Mouse (Mus musculus): ENCODE measurements around the gene Arhgef19.

Gene Arhgef19

GRCm38 (mm10) chr4:141235537-141236111 is 3.7 kb upstream of the Arhgef19 start:
- DNase-seq (ENCODE audit: extremely low read depth, insufficient read length, low spot score): no peak

- no peak for DNase-seq (ENCODE audit: extremely low read depth, insufficient read length, low spot score)
Measured at GRCm38 (mm10) chr4:141236856-141237255, 2.4 kb upstream of the Arhgef19 start.

DNA sequence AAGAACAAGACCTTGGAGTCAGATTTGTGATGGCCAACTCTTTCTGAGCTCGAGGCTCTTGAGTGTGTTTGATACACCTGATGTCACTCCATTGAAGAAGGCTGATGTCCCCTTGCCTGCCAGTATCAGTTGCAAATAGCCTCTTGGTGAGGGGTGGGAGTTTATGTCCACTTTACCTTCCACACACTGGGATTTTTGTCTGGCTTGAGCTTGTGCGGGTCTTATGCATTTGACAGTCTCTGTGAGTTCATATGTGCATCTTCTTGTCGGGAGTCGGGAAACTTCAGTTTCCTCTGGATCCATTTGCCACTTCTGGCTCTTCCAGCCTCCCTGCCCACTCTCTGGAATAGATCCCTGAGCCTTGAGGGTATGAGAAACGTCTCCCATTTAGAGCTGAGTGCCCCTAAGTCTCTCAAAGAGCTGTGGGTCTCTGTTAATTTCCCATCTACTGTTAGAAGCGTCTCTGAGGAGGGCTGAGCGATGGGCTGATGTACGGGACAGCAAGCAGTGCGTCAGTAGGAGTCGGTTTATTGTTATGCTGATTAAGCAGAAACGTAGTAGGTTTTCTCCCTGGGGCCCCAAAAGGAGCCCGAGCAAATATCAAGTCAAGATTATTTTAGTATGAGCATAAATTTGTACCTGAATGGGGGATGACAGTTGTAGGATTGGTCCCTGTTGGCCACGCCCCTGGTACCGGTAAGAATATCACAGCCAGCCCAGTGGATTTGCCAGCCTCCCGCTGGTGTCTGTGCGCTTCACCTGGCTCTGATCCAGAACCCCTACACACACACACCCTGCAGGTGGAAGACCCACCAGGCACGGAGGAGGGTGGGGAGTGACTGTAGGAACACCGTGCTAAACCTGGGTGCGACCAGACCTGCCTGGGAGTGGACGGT is 559 bp upstream of the Arhgef19 start:
- DNase-seq (ENCODE audit: extremely low read depth, insufficient read length, low spot score): no peak

DNA sequence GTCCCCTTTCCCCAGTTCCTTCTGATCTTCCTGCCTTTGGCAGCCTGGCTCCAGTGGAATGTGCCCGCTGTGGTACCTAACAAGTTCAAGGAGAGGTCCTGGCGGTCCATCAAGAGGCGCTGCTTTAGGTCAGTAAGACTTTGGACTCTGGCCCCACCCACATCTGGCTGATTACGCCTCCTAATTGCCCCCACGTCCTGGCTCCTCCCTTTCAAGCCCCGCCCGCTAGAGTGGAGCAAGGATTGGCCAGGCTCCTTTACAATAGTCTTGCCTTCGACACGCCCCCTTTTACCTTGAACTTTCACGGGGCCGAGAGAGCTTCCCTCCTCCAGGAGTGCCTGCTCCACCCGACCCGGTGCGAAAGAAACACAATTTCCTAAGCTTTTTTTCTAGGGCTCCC is 1.3 kb downstream of the Arhgef19 start:
- DNase-seq (ENCODE audit: extremely low read depth, insufficient read length, low spot score): no peak

DNA sequence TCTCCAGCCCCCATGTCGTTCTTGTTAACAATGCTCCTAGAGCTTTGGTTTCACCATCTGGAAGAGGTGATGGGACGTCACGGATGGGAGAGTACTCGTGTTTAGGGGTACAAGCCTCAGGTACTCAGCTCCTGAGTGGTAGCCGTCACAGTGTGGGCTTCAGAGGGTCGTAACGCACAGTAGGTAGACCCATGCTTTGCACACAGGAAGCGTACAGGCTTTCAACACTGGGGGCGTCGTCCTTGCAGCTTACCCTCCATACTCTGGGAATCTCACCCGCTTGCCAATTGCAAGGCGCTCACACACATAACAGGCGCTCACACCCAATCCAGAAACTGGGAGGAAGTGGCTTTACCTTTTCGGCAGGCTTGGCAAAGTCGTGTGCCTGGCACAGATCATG is 2.6 kb downstream of the Arhgef19 start:
- DNase-seq (ENCODE audit: extremely low read depth, insufficient read length, low spot score): no peak

DNA sequence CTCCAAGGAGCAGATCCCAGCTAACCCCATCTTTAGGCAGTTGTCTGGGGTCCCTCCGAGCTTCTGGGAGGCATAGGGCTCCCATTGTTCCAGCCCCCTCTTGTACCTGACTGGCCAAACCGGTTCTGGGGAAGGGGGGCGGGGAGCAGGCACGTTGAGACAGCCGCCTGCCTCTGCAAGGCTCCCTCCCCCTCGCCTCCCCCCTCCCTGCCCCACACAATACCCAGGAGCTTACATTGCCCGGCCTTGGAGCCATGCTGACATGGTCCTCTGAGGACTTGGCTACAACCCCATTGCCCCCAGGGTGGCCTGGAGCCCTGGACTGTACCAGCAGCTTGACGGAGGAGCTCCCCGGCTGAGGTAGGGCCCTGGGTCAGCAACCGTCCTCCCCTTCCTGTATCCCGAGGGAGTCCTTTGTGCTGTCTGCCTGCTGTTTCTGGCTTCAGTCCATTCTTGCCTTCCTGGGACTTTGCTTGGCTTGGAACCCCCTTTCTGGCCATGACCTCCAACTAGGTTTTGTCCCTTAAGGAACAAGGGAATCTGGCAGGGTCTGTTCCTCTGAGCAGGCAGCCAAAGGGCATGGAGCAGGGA is 3.4 kb downstream of the Arhgef19 start:
- DNase-seq (ENCODE audit: extremely low read depth, insufficient read length, low spot score): peak; percentile 54

GRCm38 (mm10) chr4:141243636-141244035 is 4.3 kb downstream of the Arhgef19 start:
- no peak for DNase-seq (ENCODE audit: extremely low read depth, insufficient read length, low spot score)

GRCm38 (mm10) chr4:141244401-141244800 is 5.1 kb downstream of the Arhgef19 start:
- DNase-seq (ENCODE audit: extremely low read depth, insufficient read length, low spot score): no peak

DNA sequence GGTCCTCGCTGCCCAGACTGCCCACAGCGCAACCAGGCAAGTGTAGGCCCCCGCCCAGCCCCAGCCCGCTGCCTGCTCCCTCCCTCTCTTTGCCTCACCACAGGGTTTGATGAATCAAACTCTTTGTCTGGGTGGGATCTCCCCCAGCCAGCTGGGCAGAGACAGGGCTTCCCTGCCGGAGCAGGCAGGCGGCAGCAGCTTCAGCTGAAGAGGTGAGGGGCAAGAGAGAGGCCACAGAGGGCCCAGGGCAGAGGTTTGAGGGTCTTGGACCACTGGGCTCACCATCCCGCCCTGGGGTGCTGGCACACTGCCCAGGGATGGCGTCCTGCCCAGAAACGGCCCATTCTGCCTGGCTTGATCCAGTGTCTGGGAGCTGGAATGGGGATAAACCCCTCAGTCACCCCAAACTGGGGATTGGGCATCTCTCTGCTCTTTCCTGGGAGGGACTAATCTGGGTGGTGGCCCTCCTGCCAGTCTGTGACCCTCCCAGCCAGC is 5.7 kb downstream of the Arhgef19 start:
- DNase-seq (ENCODE audit: extremely low read depth, insufficient read length, low spot score): peak; percentile 81

DNA sequence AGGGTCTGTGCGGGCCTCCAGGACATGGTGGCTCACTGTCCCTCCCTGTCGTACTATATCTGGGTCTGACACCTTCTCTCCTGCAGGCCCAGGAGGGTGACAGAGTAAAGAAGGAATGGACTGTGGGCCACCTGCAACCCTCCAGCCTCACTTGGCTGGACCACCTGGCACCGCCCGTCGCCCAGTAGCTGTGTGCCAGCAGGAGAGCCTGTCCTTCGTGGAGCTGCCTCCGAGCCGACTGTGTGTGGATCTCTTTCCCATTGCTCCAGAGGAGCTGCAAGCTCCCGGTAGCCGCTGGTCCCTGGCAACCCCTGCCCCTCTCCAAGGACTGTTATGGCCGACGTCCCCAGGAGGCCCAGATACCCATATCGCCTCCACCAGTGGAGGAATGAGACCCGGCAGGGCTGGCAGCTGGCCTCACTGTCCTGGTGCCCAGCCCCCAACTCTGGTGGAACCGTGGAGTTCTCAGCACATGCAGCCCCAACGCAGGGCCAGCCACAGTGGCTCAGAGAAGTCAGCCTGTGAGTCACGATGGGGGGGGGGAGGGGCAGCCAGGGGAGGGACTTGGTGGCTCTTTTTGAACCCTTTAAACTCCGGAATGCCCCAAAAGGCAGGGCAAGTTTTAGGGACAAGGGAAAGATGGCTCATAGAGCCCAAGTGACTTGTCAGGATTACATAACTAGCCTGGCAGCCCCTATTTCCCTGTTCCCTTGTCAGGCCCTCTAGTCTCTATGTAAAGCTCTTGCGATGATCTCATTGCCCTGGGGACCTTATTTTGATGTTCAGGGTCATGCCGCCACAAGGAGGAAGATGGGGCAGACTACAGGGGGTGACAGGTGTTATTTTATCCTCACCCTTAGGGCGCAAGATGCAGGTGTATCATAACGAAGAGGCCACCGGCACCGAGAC is 7.0 kb downstream of the Arhgef19 start:
- DNase-seq (ENCODE audit: extremely low read depth, insufficient read length, low spot score): peak; percentile 71

GRCm38 (mm10) chr4:141246998-141247350 is 7.7 kb downstream of the Arhgef19 start:
- DNase-seq (ENCODE audit: extremely low read depth, insufficient read length, low spot score): no peak

DNA sequence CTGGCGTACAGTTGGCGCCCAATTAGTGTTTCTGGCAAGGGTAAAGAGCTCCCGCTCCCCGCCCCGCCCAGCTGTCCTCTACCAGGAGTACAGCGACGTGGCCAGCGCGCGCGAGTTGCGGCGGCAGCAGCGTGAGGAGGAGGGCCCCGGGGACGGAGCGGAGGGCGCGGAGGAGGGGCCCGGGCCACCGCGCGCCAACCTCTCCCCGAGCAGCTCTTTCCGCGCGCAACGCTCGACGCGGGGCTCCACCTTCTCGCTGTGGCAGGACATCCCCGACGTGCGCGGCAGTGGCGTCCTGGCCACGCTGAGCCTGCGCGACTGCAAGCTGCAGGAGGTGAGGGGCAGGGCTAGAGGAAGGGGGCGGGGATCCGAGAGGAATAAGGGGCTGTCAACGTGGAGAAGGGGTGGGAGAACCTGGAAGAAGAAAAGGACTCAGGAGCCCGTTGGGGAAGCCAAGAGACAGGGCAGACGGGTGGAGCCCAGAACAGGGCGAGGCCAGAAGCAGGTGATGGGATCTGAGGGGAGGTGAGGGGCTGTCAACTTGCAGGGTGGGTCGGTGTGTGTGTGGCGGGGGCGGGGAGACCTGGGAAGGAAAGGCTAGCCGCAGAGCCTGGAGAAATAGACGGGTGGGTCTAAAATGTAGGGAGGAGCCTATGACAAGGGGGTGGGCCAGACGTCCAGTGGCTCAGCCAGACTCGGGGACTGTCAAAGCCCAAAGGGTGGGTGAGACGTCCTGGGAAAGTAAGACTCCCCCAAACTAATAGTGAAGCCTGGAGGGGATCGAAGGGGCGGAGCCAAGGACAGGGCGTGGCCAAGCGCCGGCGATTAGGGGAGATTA is 8.7 kb downstream of the Arhgef19 start:
- DNase-seq (ENCODE audit: extremely low read depth, insufficient read length, low spot score): no peak

DNA sequence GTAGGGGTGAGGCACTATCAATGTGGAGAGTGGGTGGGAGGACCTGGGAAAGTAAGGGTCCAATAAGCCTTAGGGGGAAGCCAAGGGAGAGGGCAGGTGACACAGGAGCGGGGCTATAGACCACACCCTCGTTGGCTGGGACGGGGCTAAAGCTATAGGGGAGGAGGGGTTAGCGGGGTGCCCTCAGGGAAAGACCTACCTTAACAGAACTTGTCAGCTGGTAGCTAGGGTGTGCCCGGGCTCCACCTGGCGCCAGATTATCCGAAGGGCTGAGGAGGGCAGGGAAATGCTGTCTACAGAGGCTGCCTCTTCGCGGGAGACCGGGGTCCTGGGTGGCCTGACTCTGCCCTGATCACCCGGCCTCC is 9.3 kb downstream of the Arhgef19 start:
- DNase-seq (ENCODE audit: extremely low read depth, insufficient read length, low spot score): no peak

DNA sequence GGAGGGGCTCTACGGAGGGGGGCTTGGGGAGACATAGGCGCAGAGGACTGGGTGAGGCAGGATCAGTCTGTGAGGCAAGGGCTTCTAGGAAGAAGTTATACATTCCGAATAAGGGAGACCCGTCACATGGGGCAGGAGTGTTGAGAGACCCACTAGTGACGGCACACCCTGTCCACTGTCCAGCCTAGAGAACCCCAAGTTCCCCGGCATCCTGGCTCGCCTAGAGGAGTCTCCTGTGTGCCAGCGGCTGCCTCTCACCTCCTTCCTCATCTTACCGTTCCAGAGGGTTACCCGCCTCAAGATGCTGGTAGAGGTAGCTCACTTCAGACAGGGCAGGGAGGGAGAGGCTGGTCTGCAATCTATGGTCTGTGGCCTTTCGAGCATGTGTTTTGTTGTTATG is 10.1 kb downstream of the Arhgef19 start:
- DNase-seq (ENCODE audit: extremely low read depth, insufficient read length, low spot score): no peak

DNA sequence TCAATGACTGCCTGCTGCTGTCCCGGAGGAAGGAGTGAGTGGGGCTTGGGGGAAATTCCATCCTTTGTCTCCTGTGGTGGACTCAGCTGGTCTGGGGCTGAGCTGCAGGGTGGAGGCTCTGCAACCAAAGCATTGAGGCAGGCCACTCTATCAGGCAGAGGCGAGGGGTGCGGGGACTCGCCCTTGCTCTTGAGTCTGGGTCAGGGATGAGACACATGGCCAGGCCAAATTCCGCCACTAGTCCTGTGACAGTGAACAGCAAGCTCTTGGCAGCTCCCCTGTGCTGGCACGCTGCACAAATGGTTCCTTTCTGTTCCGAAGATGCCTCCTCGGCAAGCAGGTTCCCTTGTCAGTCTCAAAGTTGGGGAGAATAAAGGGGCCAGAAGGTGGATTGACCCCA is 11.8 kb downstream of the Arhgef19 start:
- DNase-seq (ENCODE audit: extremely low read depth, insufficient read length, low spot score): no peak

- DNase-seq (ENCODE audit: extremely low read depth, insufficient read length, low spot score): no peak
Measured at GRCm38 (mm10) chr4:141252641-141253040, 13.3 kb downstream of the Arhgef19 start.

DNA sequence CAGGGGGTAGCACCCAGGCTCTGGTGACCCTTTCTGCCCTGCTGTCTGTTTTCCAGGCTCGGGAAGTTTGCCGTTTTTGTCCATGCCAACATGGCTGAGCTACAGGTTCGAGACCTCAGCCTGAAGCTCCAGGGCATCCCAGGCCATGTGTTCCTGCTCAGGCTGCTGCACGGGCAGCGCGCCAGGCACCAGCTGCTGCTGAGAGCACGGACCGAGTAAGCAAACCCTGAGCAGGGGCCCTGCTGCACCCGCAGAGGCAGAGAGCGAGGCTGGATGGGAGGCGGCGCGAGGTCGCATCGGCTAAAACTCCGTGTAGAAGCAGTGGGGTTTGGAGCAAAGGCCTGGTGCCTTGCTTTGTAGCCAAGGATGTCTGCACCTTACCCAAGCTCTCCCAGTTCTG is 14.9 kb downstream of the Arhgef19 start:
- no peak for DNase-seq (ENCODE audit: extremely low read depth, insufficient read length, low spot score)

GRCm38 (mm10) chr4:141257440-141257839 is 18.1 kb downstream of the Arhgef19 start:
- DNase-seq (ENCODE audit: extremely low read depth, insufficient read length, low spot score): no peak

DNA sequence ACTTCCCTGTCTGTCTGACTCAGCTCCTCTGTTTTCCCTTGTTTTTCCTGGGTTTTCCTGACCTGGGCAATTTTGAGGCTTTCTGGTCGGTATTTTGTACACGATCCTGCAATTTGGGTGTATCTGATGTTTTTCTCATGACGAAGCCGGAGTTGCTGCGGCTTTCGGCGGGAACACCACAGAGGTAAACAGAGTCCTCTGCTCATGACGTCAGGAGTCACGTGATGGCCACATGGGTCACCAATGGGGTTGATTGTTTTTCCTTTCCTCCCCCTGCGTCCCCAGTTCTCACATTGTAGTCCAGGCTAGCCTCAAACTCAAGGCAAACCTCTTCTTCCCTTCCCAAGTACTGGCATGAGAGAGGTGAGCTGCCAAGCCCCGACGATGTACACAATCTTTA is 20.1 kb downstream of the Arhgef19 start:
- no peak for DNase-seq (ENCODE audit: extremely low read depth, insufficient read length, low spot score)
